Mouse (Mus musculus) urinary bladder, postnatal 14 days (tissue): ENCODE data around the gene Frrs1l.

ENCODE experiments used
- DNase-seq: peaks from one replicate; pipeline ENCODE4 v3.0.0; 2021; ENCODE audit warnings: low spot score

The Frrs1l gene

GRCm38 (mm10) chr4:56965586-56966179 is 24.5 kb downstream of the Frrs1l start:
- no peak for DNase-seq

- no peak for DNase-seq
Measured at GRCm38 (mm10) chr4:56963687-56964086, 26.5 kb downstream of the Frrs1l start.

- no peak for DNase-seq
Measured at GRCm38 (mm10) chr4:56961320-56961925, 28.8 kb downstream of the Frrs1l start.

GRCm38 (mm10) chr4:56957518-56957917 is 32.7 kb downstream of the Frrs1l start:
- DNase-seq = no peak

- DNase-seq = no peak
Measured at GRCm38 (mm10) chr4:56953235-56953634, 37.0 kb downstream of the Frrs1l start.

- no peak for DNase-seq
Measured at GRCm38 (mm10) chr4:56951701-56952100, 38.5 kb downstream of the Frrs1l start.

GRCm38 (mm10) chr4:56949494-56949893 is 40.7 kb downstream of the Frrs1l start:
- DNase-seq = no peak

GRCm38 (mm10) chr4:56946641-56947640 is 43.2 kb downstream of the Frrs1l start, which contains the start of gene Tmem245:
TSS of gene Tmem245 (minus strand) at chr4:56947437.
- DNase-seq = peak; percentile 95

- no peak for DNase-seq
Measured at GRCm38 (mm10) chr4:56946180-56946579, 44.0 kb downstream of the Frrs1l start.

- no peak for DNase-seq
Measured at GRCm38 (mm10) chr4:56944286-56944685, 45.9 kb downstream of the Frrs1l start.

- DNase-seq = no peak
Measured at GRCm38 (mm10) chr4:56943258-56943657, 46.9 kb downstream of the Frrs1l start.

GRCm38 (mm10) chr4:56942567-56942966 is 47.6 kb downstream of the Frrs1l start:
- no peak for DNase-seq

- DNase-seq = no peak
Measured at GRCm38 (mm10) chr4:56941481-56941880, 48.7 kb downstream of the Frrs1l start.

GRCm38 (mm10) chr4:56937136-56937535 is 53.1 kb downstream of the Frrs1l start:
- peak; percentile 44 for DNase-seq

- DNase-seq = no peak
Measured at GRCm38 (mm10) chr4:56935327-56935726, 54.9 kb downstream of the Frrs1l start.

- DNase-seq = no peak
Measured at GRCm38 (mm10) chr4:56933154-56933553, 57.0 kb downstream of the Frrs1l start.

- no peak for DNase-seq
Measured at GRCm38 (mm10) chr4:56932096-56932495, 58.1 kb downstream of the Frrs1l start.

GRCm38 (mm10) chr4:56930312-56930711 is 59.9 kb downstream of the Frrs1l start:
- DNase-seq = no peak

GRCm38 (mm10) chr4:56926971-56927370 is 63.2 kb downstream of the Frrs1l start:
- no peak for DNase-seq

- DNase-seq = no peak
Measured at GRCm38 (mm10) chr4:56922229-56922628, 68.0 kb downstream of the Frrs1l start.

- DNase-seq = no peak
Measured at GRCm38 (mm10) chr4:56915732-56916325, 74.4 kb downstream of the Frrs1l start.

- DNase-seq = no peak
Measured at GRCm38 (mm10) chr4:56914761-56915160, 75.4 kb downstream of the Frrs1l start.
